Mouse (Mus musculus): ENCODE measurements at regions not wholly inside any gene's neighbourhood (a gene's known extent, or its start where the extent isn't known, plus 50 kb on each side); places are given as distances from the start of the nearest gene placed in this dataset.

DNA sequence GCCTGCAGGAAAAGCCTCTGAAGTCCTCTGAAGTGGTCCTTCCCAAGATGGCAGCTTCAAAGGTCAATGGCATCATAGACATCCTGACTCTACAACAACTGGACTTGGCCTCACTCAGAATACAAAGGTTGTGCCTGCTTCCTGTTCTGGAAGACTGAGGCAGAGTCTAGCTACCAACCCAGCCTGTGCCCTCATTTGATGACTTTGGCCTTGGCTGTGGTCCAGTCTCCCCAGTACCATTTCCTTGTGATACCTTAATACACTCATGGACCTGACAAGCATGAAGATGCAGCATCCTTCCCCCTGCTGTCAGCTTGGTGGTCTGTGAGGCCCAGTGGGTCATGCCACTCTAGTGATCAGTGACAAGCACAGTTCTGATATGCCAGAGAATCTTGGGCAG, 130.6 kb downstream of the Gm4791 start:
- DNase-seq (ENCODE audit: low spot score in 2 of 2): no peak

DNA sequence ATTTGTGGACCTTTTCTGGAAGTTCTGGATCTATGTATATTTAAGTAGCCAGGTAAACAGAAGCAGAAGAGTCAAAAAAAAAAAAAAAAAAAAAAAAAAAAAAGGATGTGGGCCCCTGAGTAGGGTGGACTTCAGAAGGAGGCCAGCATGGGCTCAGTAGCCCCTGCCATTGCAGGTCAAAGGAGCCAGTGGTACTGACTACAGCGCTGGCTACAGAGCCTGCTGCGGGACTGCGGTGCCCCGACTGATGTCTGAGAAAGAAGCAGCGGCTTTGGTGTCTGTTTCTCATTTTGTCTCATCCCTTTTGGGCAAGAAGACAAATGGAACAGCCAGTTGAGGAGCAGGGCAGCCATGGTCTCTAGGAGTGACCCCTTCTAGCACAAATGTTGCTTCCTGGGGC, 134.9 kb downstream of the Gm4791 start:
- DNase-seq (ENCODE audit: low spot score in 2 of 2): no peak

DNA sequence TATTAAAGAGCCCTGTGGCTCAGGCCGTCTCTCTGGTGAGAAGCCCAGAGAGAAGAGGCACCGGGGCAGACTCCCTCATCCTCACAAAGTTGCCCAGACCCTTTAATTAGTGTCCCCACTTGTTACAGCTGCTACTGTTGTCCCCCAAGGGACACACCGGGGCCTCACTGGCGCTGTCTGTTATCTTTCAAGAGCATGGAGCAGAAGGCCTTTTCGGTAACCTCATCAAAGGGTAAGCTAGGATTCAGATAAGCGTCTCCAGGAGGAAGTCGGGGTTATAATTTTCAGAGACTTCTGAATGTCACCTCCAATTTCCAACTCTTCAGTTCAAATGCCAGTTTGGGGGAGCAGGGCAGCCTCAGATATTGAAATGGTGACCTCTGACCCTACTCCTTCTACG, 135.3 kb downstream of the Gm4791 start:
- no peak for DNase-seq (ENCODE audit: low spot score in 2 of 2)

GRCm38 (mm10) chr9:47134479-47134878, 135.9 kb downstream of the Gm4791 start:
- no peak for DNase-seq (ENCODE audit: low spot score in 2 of 2)

GRCm38 (mm10) chr9:47136641-47137040, 138.1 kb downstream of the Gm4791 start:
- DNase-seq (ENCODE audit: low spot score in 2 of 2): no peak

- no peak for DNase-seq (ENCODE audit: low spot score in 2 of 2)
These were observed 154.9 kb downstream of the Gm4791 start for GRCm38 (mm10) chr9:47153471-47153870.

- DNase-seq (ENCODE audit: low spot score in 2 of 2): peak; percentile 1 to 10
These were observed 167.1 kb downstream of the Gm4791 start for GRCm38 (mm10) chr9:47165480-47166131.

GRCm38 (mm10) chr9:47167681-47168240, 169.2 kb downstream of the Gm4791 start:
- peak in 1 of 2 experiments; percentile 10 for DNase-seq (ENCODE audit: low spot score in 2 of 2)

GRCm38 (mm10) chr9:47176044-47176443, 177.5 kb downstream of the Gm4791 start:
- DNase-seq (ENCODE audit: low spot score in 2 of 2): no peak

- no peak for DNase-seq (ENCODE audit: low spot score in 2 of 2)
These were observed 219.6 kb downstream of the Gm4791 start for GRCm38 (mm10) chr9:47218101-47218500.

- no peak for DNase-seq (ENCODE audit: low spot score in 2 of 2)
These were observed 225.0 kb downstream of the Gm4791 start for GRCm38 (mm10) chr9:47223536-47223935.

GRCm38 (mm10) chr9:47224249-47224648, 225.7 kb downstream of the Gm4791 start:
- DNase-seq (ENCODE audit: low spot score in 2 of 2): no peak

DNA sequence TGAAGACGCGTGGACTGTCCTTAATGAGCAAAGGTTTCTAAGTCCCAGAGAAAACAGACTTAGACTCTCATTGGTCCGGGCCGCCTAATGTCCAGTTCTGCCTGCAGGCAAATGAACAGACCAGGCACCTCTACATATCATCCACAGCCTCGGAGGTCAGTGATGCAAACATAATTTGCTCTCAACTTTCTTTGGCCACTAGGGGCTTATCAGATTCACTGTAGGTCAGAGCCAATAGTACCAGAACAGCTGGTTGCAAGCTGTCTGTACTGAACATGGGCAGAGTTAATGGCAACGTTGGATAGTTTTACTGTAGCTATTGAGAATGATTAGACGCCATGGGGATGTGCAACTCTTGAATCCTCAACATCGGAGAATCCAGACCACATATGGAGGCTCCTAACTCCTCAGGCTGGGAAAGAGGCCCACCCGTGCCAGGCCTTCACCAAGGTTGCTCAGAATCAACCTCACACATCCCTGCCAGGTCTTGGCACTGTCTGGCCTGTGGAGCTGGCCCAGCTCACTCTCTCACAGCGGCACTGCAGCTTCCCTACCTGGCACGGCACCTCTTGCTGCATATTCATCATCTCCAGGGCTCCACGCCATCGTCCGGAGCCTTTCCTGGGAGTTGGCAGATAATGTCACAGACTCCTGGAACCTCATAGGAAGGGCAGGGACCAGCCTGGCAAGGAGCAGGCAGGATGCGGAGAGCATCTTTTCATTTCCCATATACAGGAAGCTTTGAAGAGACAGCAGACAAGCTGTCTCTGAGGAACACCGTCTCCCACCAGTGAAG, 228.1 kb downstream of the Gm4791 start:
- DNase-seq (ENCODE audit: low spot score in 2 of 2): no peak

DNA sequence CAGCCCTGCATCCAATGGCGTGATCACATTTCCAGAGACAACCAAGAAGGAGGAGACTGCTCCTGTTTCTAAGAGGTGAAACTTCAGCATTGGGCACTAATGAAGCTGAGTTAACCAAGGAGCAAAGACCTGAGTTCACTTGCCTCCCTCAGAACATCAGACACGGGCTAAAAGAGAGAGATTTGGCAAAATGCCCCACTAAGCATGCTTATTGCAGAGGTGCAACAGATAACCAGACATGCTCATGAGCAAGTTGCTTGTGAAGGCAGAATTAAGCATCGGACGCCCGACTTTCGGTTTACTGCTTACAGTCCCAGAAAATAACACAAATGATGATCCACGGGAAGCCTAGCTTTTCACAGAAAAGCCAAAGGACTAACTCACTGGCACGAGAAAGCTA, 228.8 kb downstream of the Gm4791 start:
- no peak for DNase-seq (ENCODE audit: low spot score in 2 of 2)

DNA sequence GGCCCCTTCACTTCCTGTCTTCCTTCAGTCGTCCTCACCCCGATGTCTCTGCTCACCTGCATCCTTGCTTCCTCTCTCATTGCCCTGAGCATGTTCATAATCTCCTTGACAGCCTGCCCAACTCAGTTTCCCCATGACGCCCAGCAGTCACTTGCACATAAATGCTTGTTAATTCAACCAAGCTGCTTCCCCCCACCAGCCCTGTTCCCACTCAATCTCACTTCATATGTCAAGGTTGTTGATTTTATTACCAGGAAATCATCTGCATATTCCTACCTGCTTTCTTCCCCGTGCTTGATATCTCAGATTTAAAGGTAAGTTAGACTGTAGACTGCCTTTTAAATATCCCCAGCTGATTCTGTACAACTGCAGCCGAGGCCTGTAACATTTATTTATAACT, 230.2 kb downstream of the Gm4791 start:
- no peak for DNase-seq (ENCODE audit: low spot score in 2 of 2)

- no peak for DNase-seq (ENCODE audit: low spot score in 2 of 2)
These were observed 230.8 kb downstream of the Gm4791 start for GRCm38 (mm10) chr9:47229296-47229695.

- DNase-seq (ENCODE audit: low spot score in 2 of 2): no peak
These were observed 242.4 kb downstream of the Gm4791 start for GRCm38 (mm10) chr9:47240950-47241349.

GRCm38 (mm10) chr9:47242051-47242450, 243.5 kb downstream of the Gm4791 start:
- no peak for DNase-seq (ENCODE audit: low spot score in 2 of 2)

- no peak for DNase-seq (ENCODE audit: low spot score in 2 of 2)
These were observed 244.0 kb downstream of the Gm4791 start for GRCm38 (mm10) chr9:47242526-47242925.

DNA sequence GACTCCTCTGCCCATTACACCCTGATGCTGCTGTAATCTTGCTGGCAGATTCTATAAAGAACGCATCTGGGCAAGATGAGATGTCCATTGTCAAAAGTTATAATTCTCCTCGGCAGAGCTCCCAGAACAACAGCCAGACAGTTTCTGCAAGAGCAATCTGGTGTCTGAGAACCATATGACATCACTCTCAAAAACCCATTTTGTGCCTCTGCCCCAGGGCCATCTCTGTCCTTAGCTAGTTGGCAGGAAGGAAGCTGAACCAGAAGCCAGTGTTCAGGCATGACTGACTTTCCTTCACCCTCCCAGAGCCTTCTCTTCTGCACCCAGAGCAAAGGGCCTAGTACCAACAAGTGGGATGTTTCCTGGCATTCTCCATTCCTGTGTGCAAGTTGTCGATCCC, 250.5 kb downstream of the Gm4791 start:
- DNase-seq (ENCODE audit: low spot score in 2 of 2): no peak

DNA sequence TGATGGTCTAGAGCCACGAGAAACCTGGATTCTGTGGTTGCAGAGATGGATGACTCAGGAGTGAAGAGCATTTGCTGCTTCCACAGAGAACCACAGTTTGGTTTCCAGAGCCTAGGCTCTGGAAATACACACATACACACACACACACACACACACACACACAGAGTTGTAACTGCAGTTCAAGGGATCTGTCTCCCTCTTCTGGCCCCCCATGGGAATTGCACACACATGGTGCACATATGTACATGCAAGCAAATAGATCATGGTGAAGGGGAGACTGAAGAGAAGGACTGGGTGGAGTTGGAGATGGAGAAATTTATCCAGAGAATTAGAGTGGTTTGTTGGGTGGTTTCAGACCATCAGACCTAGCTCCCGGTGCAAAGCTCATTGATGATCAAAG, 252.6 kb downstream of the Gm4791 start:
- no peak for DNase-seq (ENCODE audit: low spot score in 2 of 2)

GRCm38 (mm10) chr9:47253836-47254657, 255.5 kb downstream of the Gm4791 start:
- DNase-seq (ENCODE audit: low spot score in 2 of 2): no peak
